Mouse (Mus musculus) stomach, postnatal 0 days (tissue): Measurements from ENCODE around the gene Ldlr.

ENCODE experiments used
- CTCF ChIP-seq: IDR thresholded peaks from 2 replicates; pipeline ENCODE4 v1.5.1; 2016; ENCODE audit warnings: antibody characterized with exemption, low read depth, mild to moderate bottlenecking, moderate library complexity
- EP300 ChIP-seq: optimal IDR thresholded peaks from 2 replicates; pipeline ENCODE3; 2016; ENCODE audit warnings: antibody characterized with exemption

- no peak for TF ChIP-seq CTCF
- TF ChIP-seq EP300, result no peak
Measured at GRCm38 (mm10) chr9:21688554-21688953, 34.7 kb upstream of the Ldlr start.
